Mouse (Mus musculus) heart, adult 2 months (tissue): ENCODE measurements around the gene Mob2. TPM values are rescaled to one million over a fixed set of nuclear protein-coding genes. Genes with fewer than 3 reads are reported as not detected.

Experiments
- DNase-seq, 2 experiments: peaks; one replicate each; pipeline ENCODE4 v3.0.0; 2021
- H3K27ac ChIP-seq: fragments of 200-600 bp; 2 replicates; pipeline ENCODE4 v1.8.1; 2022
- H3K27me3 ChIP-seq: fragments of 200-500 bp; 2 replicates; pipeline ENCODE4 v1.6.1; 2012; ENCODE audit warnings: mild to moderate bottlenecking, low read length, inconsistent platforms, mixed read lengths; ENCODE audit not compliant: control insufficient read depth, insufficient read depth
- H3K36me3 ChIP-seq: fragments of 200-500 bp; 2 replicates; pipeline ENCODE4 v1.6.1; 2012; ENCODE audit warnings: low read length, inconsistent platforms; ENCODE audit not compliant: control insufficient read depth, insufficient read depth
- H3K4me1 ChIP-seq: fragments of 200-500 bp; 2 replicates; pipeline ENCODE4 v1.6.1; 2011; ENCODE audit warnings: low read length; ENCODE audit not compliant: control insufficient read depth, insufficient read depth
- H3K4me3 ChIP-seq: fragments of 200-600 bp; 2 replicates; pipeline ENCODE4 v1.8.1; 2022
- H3K79me2 ChIP-seq: fragments of 200-500 bp; replicated peaks from 2 replicates; pipeline ENCODE4 v1.6.1; 2012; ENCODE audit warnings: mild to moderate bottlenecking, inconsistent platforms, low read length, moderate library complexity, mixed read lengths; ENCODE audit not compliant: control insufficient read depth, insufficient read depth
- H3K9ac ChIP-seq: fragments of 200-500 bp; 2 replicates; pipeline ENCODE4 v1.6.1; 2012; ENCODE audit warnings: low read depth, mild to moderate bottlenecking, control low read depth, inconsistent platforms, low read length, mixed read lengths
- CTCF ChIP-seq: fragments of 200-600 bp; IDR thresholded peaks from 2 replicates; pipeline ENCODE4 v1.8.1; 2022; ENCODE audit warnings: antibody characterized with exemption, mild to moderate bottlenecking, moderate library complexity
- EP300 ChIP-seq: fragments of 200-500 bp; IDR thresholded peaks from 2 replicates; pipeline ENCODE4 v1.6.1; 2011; ENCODE audit warnings: low read depth, low read length, control low read depth; ENCODE audit not compliant: insufficient read depth
- POLR2A ChIP-seq: fragments of 200-500 bp; IDR thresholded peaks from 2 replicates; pipeline ENCODE4 v1.6.1; 2011; ENCODE audit warnings: mild to moderate bottlenecking, low read depth, low read length, control low read depth; ENCODE audit not compliant: insufficient read depth
- WGBS: fragments of 180-500 bp; shearing (Covaris S2); methylation state at CpG from one replicate; pipeline ENCODE4 v1.1.7; 2018; 5-methylcytosine and 5-hydroxymethylcytosine counted together
- intact Hi-C: fragments of 180-260 bp; cut with DNase I; formaldehyde crosslinking; loops from one replicate; pipeline ENCODE4 v1.15.1; 2025
- polyA plus RNA-seq: library from polyadenylated mRNA; depleted of rRNA; stranded (reverse); fragments of >200 nt; gene quantifications from 2 replicates; pipeline ENCODE4 v1.2.3, GENCODE M21; 2012
- total RNA-seq, 2 experiments: library from RNA; stranded (reverse); gene quantifications; 2 replicates each; pipeline ENCODE4 v1.2.3; 2021

The Mob2 gene
- total and polyA plus RNA-seq, 3 experiments: 41.9 to 44.8 (median 44.5) TPM

DNA sequence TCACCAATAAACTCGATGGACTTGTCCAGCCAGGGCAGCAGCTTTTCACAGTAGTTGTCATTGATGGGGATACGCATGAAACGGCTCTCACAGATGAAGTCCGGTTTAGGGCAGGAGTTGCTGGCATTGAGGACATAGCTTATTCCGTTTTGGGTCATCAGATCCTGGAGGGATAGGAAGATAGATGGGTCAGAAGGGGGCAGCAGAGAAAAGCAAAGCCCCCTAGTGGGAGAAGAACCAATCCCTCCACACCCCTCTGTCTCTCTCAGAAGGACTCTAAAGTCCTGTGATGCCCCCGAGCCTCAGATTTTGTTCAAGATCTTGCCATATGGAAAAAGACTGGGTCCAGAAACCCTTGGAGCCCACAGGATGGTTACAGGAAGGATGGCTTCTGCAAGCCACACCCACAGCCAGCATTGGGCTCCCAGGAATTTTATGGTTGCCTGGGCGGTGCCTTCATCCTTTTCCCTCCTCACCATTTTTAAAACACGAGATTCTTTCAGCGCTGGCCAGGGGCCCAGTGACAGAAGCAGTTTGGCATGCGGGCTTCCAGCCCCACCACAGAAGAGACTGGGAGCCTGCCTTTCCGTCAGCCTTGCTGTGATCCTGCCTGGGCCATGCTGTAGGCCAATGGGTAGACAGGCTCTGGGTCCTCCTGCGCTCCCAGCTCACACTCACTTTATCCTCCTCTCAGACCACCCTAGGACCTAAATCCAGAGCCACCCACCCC lies 22.9 kb upstream of the Mob2 start:
- Histone ChIP-seq H3K9ac (peak overlapping the region; percentile 22; the same call in 1 of the 2 replicates), H3K36me3 (peaks cover 13% of the 10 kb centered on the region), H3K27ac (peak overlapping the region; percentile 88), H3K4me3 (no peak overlapping the region), H3K27me3 (no peaks in the 10 kb centered on the region), H3K4me1 (peaks cover 12% of the 10 kb centered on the region), H3K79me2 (no peaks in the 10 kb centered on the region)
- TF ChIP-seq POLR2A: no peak
- TF ChIP-seq CTCF: peak; percentile 23
- peak; percentile 77 to 83 for DNase-seq
- 32% methylated on average over 12 of the region's 12 CpGs for WGBS
- intact Hi-C loops: loop anchor here (10.0 kb wide), 1 partner anchor 61 kb away; the partner anchor contains the start of gene Gm45337

DNA sequence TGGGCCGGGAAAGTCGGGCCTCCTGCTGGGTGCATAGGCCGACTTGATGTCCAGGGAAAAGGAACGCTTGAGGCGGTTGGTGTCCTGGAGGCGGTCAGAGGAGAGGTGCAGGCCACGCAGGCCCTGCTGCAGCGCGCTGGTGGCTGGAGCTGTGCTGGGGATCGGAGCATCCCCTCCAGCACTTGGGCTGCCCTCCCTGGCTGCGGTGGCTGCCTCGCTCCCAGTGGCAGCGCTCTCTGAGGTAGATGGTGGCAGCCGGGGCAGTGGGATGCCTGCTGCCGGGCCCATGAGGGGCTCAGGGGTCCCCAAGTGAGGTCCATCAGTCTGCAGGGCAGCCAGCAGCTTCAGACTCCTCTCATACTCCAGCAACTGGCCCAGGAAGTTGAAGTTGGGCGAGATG lies 21.7 kb upstream of the Mob2 start:
- intact Hi-C loops: loop anchor here (10.0 kb wide), 1 partner anchor 62 kb away; the partner anchor contains the start of gene Gm45337
- 92% methylated on average over 16 of the region's 16 CpGs for WGBS
- Histone ChIP-seq H3K4me1 (peaks cover 12% of the 10 kb centered on the region), H3K36me3 (peaks cover 15% of the 10 kb centered on the region), H3K27me3 (no peaks in the 10 kb centered on the region), H3K27ac (no peak overlapping the region), H3K9ac (no peak overlapping the region), H3K79me2 (no peaks in the 10 kb centered on the region), H3K4me3 (no peak overlapping the region)
- no peak for TF ChIP-seq EP300
- no peak for TF ChIP-seq CTCF
- TF ChIP-seq POLR2A: no peak
- DNase-seq: peak in 1 of 2 experiments; percentile 18

DNA sequence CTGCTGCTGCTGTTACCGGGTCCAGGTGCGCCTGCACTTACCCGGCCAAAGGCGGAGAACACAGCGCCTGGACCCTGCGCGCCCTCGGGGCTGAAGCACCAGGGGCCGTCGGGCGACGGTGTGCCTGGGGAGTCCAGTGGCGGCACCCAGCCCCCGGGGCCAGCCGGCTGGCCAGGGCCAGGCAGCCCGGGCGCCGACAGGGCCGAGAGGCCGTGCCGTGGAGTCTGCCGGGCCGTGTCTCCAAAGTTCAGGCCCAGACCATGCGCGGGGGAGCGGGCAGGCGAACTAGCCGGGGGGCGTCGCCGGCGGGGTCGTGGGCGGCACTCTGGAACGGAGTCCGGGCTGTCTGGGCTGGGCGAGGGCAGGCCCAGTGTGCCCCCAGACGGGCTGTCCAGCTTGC lies 21.3 kb upstream of the Mob2 start:
- H3K4me3 ChIP-seq: no peak overlapping the region
- H3K27ac ChIP-seq: no peak overlapping the region
- WGBS: 71% methylated on average over 38 of the region's 38 CpGs
- TF ChIP-seq POLR2A: no peak
- intact Hi-C loops: loop anchor here (10.0 kb wide), 1 partner anchor 63 kb away; the partner anchor contains the start of gene Gm45337
- no peak overlapping the region for H3K9ac ChIP-seq
- peaks cover 18% of the 10 kb centered on the region for H3K36me3 ChIP-seq
- DNase-seq: peak in 1 of 2 experiments; percentile 18
- H3K4me1 ChIP-seq: peaks cover 12% of the 10 kb centered on the region
- 0 out of 2 replicates have a peak, but pooled peaks cover 1% of the 10 kb centered on the region for H3K79me2 ChIP-seq
- no peaks in the 10 kb centered on the region for H3K27me3 ChIP-seq

DNA sequence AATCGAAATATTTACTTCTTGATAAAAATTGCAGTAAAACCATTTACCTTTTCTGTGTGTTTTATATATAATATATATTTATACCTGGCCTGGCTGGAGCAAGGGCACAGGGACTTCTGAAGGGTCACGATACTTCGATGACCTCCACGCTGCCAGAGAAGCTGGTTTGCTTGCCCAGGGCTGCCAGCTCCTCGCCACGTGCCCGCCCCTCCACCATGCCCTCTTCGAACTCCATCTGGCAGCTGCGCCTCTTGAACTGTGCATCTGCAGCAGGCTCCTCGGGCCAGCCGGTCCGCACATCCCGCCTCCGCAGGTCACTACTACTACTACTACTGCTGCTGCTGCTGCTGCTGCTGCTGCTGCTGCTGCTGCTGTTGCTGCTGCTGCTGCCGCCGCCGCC lies 20.9 kb upstream of the Mob2 start:
- intact Hi-C loops: loop anchor here (10.0 kb wide), 1 partner anchor 63 kb away; the partner anchor contains the start of gene Gm45337
- Histone ChIP-seq H3K4me3 (no peak overlapping the region), H3K4me1 (peaks cover 16% of the 10 kb centered on the region), H3K9ac (no peak overlapping the region), H3K79me2 (0 out of 2 replicates have a peak, but pooled peaks cover 1% of the 10 kb centered on the region), H3K27ac (no peak overlapping the region), H3K36me3 (peaks cover 19% of the 10 kb centered on the region), H3K27me3 (no peaks in the 10 kb centered on the region)
- 81% methylated on average over 17 of the region's 17 CpGs for WGBS
- TF ChIP-seq EP300 (no peak), POLR2A (no peak), CTCF (no peak)
- peak; percentile 33 to 48 for DNase-seq

DNA sequence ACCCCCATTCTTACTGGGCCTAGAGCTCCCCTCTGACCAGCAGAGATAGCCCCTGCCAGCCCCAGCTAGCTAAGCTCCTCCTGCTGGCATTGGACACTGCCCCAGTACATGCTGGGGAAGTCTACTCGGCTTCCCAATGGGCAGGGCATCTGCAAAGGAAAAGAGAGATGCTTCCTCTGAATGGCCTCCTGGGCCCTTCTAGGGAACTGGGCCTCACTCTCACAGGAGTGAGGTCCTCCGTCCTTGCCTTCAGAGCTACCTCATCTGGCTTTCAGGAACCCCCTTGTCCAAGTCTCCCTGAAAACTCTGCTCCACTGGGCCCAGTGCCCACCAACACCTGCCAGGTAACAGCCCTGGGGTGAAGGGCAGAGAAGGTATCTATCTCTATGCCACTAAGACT lies 20.0 kb upstream of the Mob2 start:
- Histone ChIP-seq H3K9ac (no peak overlapping the region), H3K79me2 (0 out of 2 replicates have a peak, but pooled peaks cover 1% of the 10 kb centered on the region), H3K27ac (no peak overlapping the region), H3K36me3 (peaks cover 20% of the 10 kb centered on the region), H3K4me1 (peaks cover 16% of the 10 kb centered on the region), H3K27me3 (no peaks in the 10 kb centered on the region), H3K4me3 (no peak overlapping the region)
- intact Hi-C loops: loop anchor here (10.0 kb wide), 1 partner anchor 64 kb away; the partner anchor contains the start of gene Gm45337
- TF ChIP-seq CTCF: no peak
- no peak for TF ChIP-seq EP300
- TF ChIP-seq POLR2A: no peak
- 46% methylated on average over 2 of the region's 2 CpGs for WGBS
- peak in 1 of 2 experiments; percentile 20 for DNase-seq

DNA sequence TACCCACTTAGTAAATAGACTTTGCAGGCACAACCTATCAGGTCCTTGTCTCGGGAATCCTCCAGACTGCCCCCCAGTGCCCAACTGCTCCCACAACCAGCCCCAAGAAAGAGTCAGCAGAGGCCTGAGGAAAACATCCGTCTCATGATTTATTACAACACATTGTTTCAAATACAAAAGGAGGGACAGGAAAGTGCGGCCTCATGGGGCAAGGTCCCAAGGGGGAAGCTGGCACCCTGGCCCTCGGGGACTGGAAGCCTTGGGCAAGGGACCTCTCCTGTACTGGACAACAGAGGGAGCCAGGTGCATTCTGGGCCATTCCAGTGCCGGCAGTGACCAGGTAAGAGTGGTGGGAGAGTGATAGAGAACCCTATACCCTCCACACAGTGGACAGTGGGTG lies 18.5 kb upstream of the Mob2 start:
- no peaks in the 10 kb centered on the region for H3K27me3 ChIP-seq
- H3K4me3 ChIP-seq: no peak overlapping the region
- no peak overlapping the region; the same call in 1 of the 2 replicates for H3K27ac ChIP-seq
- TF ChIP-seq POLR2A: no peak
- TF ChIP-seq CTCF: 0 out of 2 replicates have a peak, but pooled peaks have one; percentile 4
- peaks cover 8% of the 10 kb centered on the region for H3K4me1 ChIP-seq
- H3K36me3 ChIP-seq: peaks cover 11% of the 10 kb centered on the region; the same call in 1 of the 2 replicates
- WGBS: 65% methylated on average over 5 of the region's 5 CpGs
- DNase-seq: peak in 1 of 2 experiments; percentile 18
- H3K79me2 ChIP-seq: 0 out of 2 replicates have a peak, but pooled peaks cover 1% of the 10 kb centered on the region
- H3K9ac ChIP-seq: no peak overlapping the region
- intact Hi-C loops: no loop called here
